Mouse (Mus musculus) stomach, embryonic 16.5 days (tissue): ENCODE data around the gene Mapk8ip2. TPM values are rescaled to one million over a fixed set of nuclear protein-coding genes. Genes with fewer than 3 reads are reported as not detected.

Experiments
- ATAC-seq: fragments of 200-750 bp; cut with Nextera tagmentation; 2 replicates; pipeline ENCODE4 v1.8.0; 2017; ENCODE audit warnings: moderate number of reproducible peaks, moderate TSS enrichment; ENCODE audit not compliant: insufficient read depth, low FRiP score
- H3K27ac ChIP-seq: fragments of 300-500 bp; sonication (generic); 2 replicates; pipeline ENCODE4 v1.5.1; 2014; ENCODE audit warnings: low read length
- H3K27me3 ChIP-seq: fragments of 300-500 bp; sonication (generic); 2 replicates; pipeline ENCODE4 v1.6.1; 2014; ENCODE audit warnings: low read length, control low read depth, mixed read lengths; ENCODE audit not compliant: control insufficient read depth, insufficient read depth
- H3K36me3 ChIP-seq: fragments of 300-500 bp; sonication (generic); 2 replicates; pipeline ENCODE4 v1.6.1; 2014; ENCODE audit warnings: low read length; ENCODE audit not compliant: control insufficient read depth, insufficient read depth
- H3K4me1 ChIP-seq: fragments of 300-500 bp; sonication (generic); 2 replicates; pipeline ENCODE4 v1.6.1; 2014; ENCODE audit warnings: low read length, control low read depth, mixed read lengths; ENCODE audit not compliant: control insufficient read depth, insufficient read depth
- H3K4me2 ChIP-seq: fragments of 300-500 bp; sonication (generic); 2 replicates; pipeline ENCODE4 v1.6.1; 2014; ENCODE audit warnings: low read depth, low read length, mixed read lengths
- H3K4me3 ChIP-seq: fragments of 300-500 bp; sonication (generic); replicated peaks from 2 replicates; pipeline ENCODE4 v1.5.1; 2014; ENCODE audit warnings: mild to moderate bottlenecking, low read length
- H3K9ac ChIP-seq: fragments of 300-500 bp; sonication (generic); 2 replicates; pipeline ENCODE4 v1.6.1; 2014; ENCODE audit warnings: low read length
- H3K9me3 ChIP-seq: fragments of 300-500 bp; sonication (generic); replicated peaks from 2 replicates; pipeline ENCODE4 v1.6.1; 2016; ENCODE audit warnings: low read length, control low read depth; ENCODE audit not compliant: control insufficient read depth
- WGBS: fragments of 180-500 bp; shearing (Covaris S2); extraction: QIAGEN DNeasy Blood & Tissue Kit; methylation state at CpG from one replicate; pipeline ENCODE4 v1.1.7; 2014; 5-methylcytosine and 5-hydroxymethylcytosine counted together
- polyA plus RNA-seq: library from polyadenylated mRNA; unstranded; fragments of >200 nt; fragmentation: Nextera tagmentation; extraction: Ambion mirVana; gene quantifications from 2 replicates; pipeline ENCODE4 v1.2.1, GENCODE M21; 2015

Mapk8ip2 gene
- polyA plus RNA-seq, 1 experiment from 2014 or later, result 3.9 TPM

DNA sequence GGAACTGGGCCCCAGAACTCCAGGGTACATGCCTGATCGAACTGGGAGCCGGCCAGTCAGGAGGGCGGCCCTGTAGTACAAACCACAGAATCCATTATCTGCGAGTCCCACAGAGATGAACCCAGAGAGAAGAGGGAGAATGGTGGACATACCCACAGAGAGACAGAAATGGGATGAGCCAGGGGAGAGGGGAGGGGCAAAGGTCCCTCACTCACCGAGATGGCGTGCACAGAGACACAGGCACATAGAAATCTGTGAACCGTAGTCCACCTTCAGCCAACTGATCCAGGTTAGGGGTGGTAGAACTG is 21.5 kb downstream of the Mapk8ip2 start:
- peak overlapping the region; percentile 86; the same call in 1 of the 2 replicates for H3K9ac ChIP-seq
- H3K4me3 ChIP-seq, result peak overlapping the region; percentile 65
- WGBS, result 89% methylated on average over 7 of the region's 7 CpGs

DNA sequence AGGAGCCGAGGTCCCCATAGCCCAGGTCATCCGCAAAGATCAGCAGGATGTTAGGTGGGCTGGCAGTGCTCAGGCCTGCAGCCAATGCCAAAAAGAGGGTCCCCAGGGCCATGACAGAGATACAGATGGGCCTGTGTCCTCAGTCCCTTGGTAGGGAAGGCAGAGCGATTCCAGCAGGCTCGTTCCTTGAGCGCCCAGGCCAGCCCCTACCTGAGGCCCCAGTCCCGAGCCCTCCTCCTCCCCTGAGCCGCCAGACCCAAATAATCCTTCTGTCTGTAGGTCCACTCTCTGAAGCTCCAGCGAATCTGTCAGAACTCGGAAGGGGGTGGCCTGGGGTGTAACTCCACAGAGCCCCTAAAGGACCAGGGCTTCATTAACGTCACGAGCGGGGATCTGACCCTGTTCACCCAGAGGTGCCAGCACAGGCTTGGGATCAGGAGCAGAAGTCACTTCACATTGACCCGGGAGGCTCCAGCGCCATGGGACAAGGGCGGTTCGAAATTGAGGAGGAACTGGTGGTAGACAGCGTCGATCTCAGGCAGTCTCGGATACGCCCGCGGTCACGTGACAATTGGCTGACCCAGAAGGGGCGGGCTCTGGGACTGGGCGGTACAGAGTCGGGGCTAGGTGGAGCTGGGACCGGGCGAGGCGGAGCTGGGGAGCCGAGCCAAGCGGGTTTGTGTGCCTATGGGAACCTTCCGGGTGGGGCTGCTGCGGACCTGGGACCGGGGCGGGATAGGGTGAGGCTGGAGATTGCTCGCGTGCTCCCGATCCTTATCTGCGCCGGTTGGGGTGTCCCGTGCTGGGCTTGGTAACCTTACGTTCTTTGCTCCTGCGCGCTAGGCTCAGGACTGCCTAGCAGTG is 22.1 kb downstream of the Mapk8ip2 start:
- no peaks in the 10 kb centered on the region for H3K9me3 ChIP-seq
- no peaks in the 10 kb centered on the region for H3K36me3 ChIP-seq
- H3K27me3 ChIP-seq, result no peaks in the 10 kb centered on the region
- ATAC-seq, result peak; percentile 97
- H3K4me3 ChIP-seq, result peak overlapping the region; percentile 65
- H3K27ac ChIP-seq, result peak overlapping the region; percentile 88
- 9% methylated on average over 44 of the region's 44 CpGs for WGBS
- H3K9ac ChIP-seq, result peak overlapping the region; percentile 86
- H3K4me2 ChIP-seq, result peak overlapping the region; percentile 99
- H3K4me1 ChIP-seq, result peaks cover 17% of the 10 kb centered on the region

More for the DNA sequence above, 21.5 kb downstream of the Mapk8ip2 start:
- no peak for ATAC-seq
- H3K27me3 ChIP-seq, result no peaks in the 10 kb centered on the region
- H3K4me1 ChIP-seq, result peaks cover 17% of the 10 kb centered on the region
- H3K4me2 ChIP-seq, result peak overlapping the region; percentile 99
- no peak overlapping the region for H3K27ac ChIP-seq
- H3K9me3 ChIP-seq, result no peaks in the 10 kb centered on the region
- H3K36me3 ChIP-seq, result no peaks in the 10 kb centered on the region

DNA sequence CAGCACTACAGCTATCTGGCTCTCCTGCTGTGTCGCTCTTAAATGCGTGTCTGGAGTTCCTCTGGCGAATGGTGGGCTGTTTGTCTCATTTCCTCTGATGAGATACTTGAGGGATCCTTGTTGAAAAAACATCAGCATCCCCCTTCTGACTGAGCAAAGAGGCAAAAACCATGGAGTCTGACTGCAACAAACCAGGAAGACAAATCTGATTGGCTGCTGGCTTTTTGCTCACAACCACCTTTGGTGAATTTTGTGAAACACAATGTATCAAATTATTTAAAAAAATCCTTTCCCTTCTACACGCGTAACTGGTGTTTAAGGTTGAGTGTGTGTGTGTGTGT is 22.7 kb downstream of the Mapk8ip2 start:
- Histone ChIP-seq H3K4me2 (peak overlapping the region; percentile 99), H3K9me3 (no peaks in the 10 kb centered on the region), H3K4me3 (peak overlapping the region; percentile 65), H3K4me1 (peaks cover 17% of the 10 kb centered on the region), H3K9ac (peak overlapping the region; percentile 86), H3K27me3 (no peaks in the 10 kb centered on the region), H3K27ac (peak overlapping the region; percentile 88), H3K36me3 (no peaks in the 10 kb centered on the region)
- no peak; the same call in 1 of the 2 replicates for ATAC-seq
- 4% methylated on average over 5 of the region's 5 CpGs for WGBS

DNA sequence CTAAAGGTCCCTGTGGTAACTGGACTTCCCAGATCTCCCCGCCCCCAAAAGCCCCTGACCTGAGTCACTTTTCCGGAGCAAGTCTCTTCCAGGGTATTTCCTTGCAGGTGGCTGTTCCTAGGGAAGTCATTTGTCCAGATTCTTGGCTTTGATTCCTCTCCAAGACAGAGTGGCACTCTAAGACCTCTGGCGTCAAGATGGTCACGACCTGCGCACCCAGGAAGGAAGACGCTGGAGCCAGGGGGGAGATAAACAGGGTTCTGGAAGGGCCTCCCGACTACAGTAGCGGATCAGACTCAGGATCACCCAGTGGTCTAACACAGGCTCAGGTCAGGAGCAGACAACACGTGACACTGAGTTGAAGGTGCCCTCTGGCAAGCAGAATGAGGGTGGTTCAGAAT is 23.4 kb downstream of the Mapk8ip2 start, which contains the start of gene Arsa:
Arsa (minus strand) TSS at position 335 of the 401 bp plus-strand sequence.
- WGBS, result 27% methylated on average over 9 of the region's 9 CpGs

DNA sequence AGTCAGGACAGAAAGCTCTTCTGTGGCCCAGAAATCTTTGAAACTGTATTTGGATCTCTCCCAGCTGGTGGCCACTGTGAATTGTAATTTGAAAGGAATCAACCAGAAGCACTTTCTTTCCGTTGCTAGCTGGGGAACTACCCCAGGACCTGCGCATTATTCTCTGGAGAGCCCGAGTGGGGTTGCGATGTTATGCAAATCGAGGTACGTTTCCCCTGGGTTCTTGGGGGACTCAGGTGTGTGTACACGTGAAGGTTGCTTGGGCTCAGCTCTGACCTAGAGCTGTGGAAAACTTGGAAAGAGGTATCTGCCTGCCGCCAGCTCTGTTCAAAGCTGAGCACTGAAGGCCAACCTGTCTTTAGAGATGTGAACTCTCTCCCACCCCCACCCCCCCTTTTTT is 24.1 kb downstream of the Mapk8ip2 start:
- ATAC-seq, result no peak
- H3K4me3 ChIP-seq, result no peak overlapping the region
- no peak overlapping the region; the same call in 1 of the 2 replicates for H3K9ac ChIP-seq
- H3K27me3 ChIP-seq, result no peaks in the 10 kb centered on the region
- 57% methylated on average over 8 of the region's 8 CpGs for WGBS
- no peaks in the 10 kb centered on the region for H3K9me3 ChIP-seq
- no peak overlapping the region for H3K27ac ChIP-seq
- no peak overlapping the region for H3K4me2 ChIP-seq
- H3K4me1 ChIP-seq, result peaks cover 17% of the 10 kb centered on the region
- no peaks in the 10 kb centered on the region for H3K36me3 ChIP-seq

More for the DNA sequence above, 23.4 kb downstream of the Mapk8ip2 start, which contains the start of gene Arsa:
- Histone ChIP-seq H3K27ac (peak within 1 kb of the TSS; percentile 88), H3K27me3 (no peaks in the 10 kb centered on the region), H3K4me1 (peaks cover 17% of the 10 kb centered on the region), H3K9ac (peak within 1 kb of the TSS; percentile 86), H3K36me3 (no peaks in the 10 kb centered on the region), H3K4me3 (peak within 1 kb of the TSS; percentile 65), H3K4me2 (peak within 1 kb of the TSS; percentile 99), H3K9me3 (no peaks in the 10 kb centered on the region)
- ATAC-seq, result no peak

DNA sequence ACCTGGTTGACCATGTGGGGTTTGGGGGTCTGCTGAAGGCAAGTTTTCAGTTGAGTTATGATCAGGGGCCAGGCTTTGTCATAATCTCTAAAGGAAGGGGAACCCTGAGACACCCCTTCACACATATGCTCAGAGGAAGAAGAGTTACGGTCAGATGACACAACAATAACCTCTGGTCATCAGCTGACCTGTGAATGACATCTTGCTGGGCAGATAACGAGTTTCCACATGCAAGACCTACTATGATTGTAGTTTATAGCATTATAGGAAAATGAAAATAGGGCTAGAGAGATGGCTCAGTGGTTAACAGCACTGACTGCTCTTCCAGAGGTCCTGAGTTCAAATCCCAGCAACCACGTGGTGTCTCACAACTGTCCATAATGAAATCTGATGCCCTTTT is 24.9 kb downstream of the Mapk8ip2 start:
- ATAC-seq, result no peak
- H3K4me1 ChIP-seq, result peaks cover 17% of the 10 kb centered on the region
- H3K36me3 ChIP-seq, result no peaks in the 10 kb centered on the region

DNA sequence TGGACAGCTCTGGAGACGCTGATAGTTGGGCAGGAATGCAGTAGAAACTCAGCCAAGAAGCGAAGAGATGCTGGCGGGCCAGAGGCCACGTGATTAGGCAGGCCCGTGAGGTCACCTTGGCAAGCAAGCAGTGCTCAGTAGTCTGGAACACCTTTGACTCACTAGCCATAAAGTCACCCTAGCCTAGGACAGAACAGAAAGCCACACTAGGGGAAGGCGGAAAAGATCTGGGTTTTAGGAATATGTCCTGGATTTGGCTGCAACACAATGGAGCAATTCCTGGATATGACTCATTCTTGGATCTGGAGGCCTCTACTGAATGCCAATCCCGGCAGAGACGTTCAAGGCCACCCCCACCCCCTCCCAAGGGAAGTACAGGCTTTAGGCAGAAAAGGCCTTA is 26.9 kb downstream of the Mapk8ip2 start:
- Histone ChIP-seq H3K27ac (peak overlapping the region; percentile 53; the same call in 1 of the 2 replicates), H3K4me1 (peaks cover 11% of the 10 kb centered on the region), H3K36me3 (no peaks in the 10 kb centered on the region), H3K27me3 (no peaks in the 10 kb centered on the region), H3K9me3 (no peaks in the 10 kb centered on the region), H3K4me2 (no peak overlapping the region), H3K9ac (no peak overlapping the region), H3K4me3 (no peak overlapping the region)
- WGBS, result 64% methylated on average over 8 of the region's 8 CpGs
- ATAC-seq, result no peak

More for the DNA sequence above, 24.9 kb downstream of the Mapk8ip2 start:
- Histone ChIP-seq H3K4me3 (no peak overlapping the region), H3K27ac (no peak overlapping the region), H3K27me3 (no peaks in the 10 kb centered on the region), H3K9me3 (no peaks in the 10 kb centered on the region), H3K9ac (no peak overlapping the region), H3K4me2 (no peak overlapping the region)
- WGBS, result 77% methylated on average over 3 of the region's 3 CpGs

DNA sequence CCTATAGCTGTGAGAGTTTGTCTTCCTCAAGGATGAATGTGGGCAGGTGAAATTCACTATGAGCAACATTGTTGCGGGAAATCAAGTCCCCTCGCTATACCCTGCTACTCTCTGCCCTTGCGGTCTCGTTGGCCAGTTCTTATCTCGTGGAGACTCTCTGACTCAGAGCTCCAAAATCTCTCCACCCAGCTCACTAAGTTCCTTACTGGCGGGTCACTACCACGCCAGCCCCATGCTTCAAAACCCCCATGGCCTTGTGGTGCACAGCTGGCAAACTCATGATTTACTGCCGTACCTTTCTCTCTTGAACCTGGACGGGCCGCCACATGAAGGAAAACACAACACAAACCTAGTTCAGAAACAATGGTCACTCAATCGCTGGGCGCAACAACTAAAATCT is 34.5 kb downstream of the Mapk8ip2 start:
- 66% methylated on average over 12 of the region's 12 CpGs for WGBS
- Histone ChIP-seq H3K27me3 (no peaks in the 10 kb centered on the region), H3K4me2 (no peak overlapping the region), H3K27ac (no peak overlapping the region), H3K9me3 (no peaks in the 10 kb centered on the region), H3K4me1 (no peaks in the 10 kb centered on the region), H3K4me3 (no peak overlapping the region), H3K9ac (no peak overlapping the region), H3K36me3 (no peaks in the 10 kb centered on the region)
- ATAC-seq, result no peak

DNA sequence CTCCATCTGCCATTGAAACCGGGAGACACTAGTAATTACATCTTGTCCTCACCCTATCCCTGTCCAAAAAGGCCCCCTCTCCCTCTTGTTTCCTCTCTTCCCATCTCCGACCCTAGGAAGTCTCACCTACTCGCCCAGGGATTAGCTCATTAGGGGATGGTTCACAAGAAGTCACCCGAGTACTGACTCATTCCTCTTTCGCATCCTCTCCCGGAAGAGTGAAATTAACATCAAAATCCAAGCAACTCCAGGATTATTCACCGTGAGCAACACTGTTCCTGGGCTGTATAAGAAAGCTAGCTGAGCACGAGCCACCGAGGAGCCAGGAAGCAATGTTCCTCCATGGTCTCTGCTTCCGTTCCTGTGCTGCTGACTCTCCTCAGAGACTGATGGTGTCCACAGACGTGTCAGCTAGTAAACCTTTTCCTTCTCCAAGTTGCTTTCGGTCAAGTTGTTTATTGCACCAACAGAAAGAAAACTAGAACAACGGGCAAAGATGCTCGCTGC is 35.0 kb downstream of the Mapk8ip2 start:
- H3K4me1 ChIP-seq, result no peaks in the 10 kb centered on the region
- no peaks in the 10 kb centered on the region for H3K9me3 ChIP-seq
- H3K27ac ChIP-seq, result no peak overlapping the region
- H3K4me3 ChIP-seq, result no peak overlapping the region
- H3K4me2 ChIP-seq, result no peak overlapping the region
- no peaks in the 10 kb centered on the region for H3K36me3 ChIP-seq
- no peak for ATAC-seq
- no peak overlapping the region for H3K9ac ChIP-seq
- no peaks in the 10 kb centered on the region for H3K27me3 ChIP-seq
- WGBS, result 42% methylated on average over 14 of the region's 14 CpGs
